Mouse (Mus musculus): ENCODE data around the gene Cuedc2.
A peak's percentile ranks its signal among the peaks of the same experiment; 100 is the strongest.

Gene Cuedc2

GRCm38 (mm10) chr19:46338331-46338936, at the start of gene Cuedc2:
TSS of gene Cuedc2 (minus strand) at chr19:46338702.
- DNase-seq: peak; percentile 94

GRCm38 (mm10) chr19:46382275-46382674, 43.8 kb upstream of the Cuedc2 start:
- no peak for DNase-seq

- DNase-seq: no peak
These were observed 37.4 kb upstream of the Cuedc2 start for GRCm38 (mm10) chr19:46375891-46376290.

GRCm38 (mm10) chr19:46375489-46375888, 37.0 kb upstream of the Cuedc2 start:
- peak; percentile 16 for DNase-seq

- DNase-seq: no peak
These were observed 36.1 kb upstream of the Cuedc2 start for GRCm38 (mm10) chr19:46374477-46375088.

GRCm38 (mm10) chr19:46369204-46369603, 30.7 kb upstream of the Cuedc2 start:
- peak; percentile 59 for DNase-seq

- DNase-seq: no peak
These were observed 29.5 kb upstream of the Cuedc2 start for GRCm38 (mm10) chr19:46367798-46368590.

GRCm38 (mm10) chr19:46363294-46364009, 24.9 kb upstream of the Cuedc2 start:
- DNase-seq: no peak

- no peak for DNase-seq
These were observed 23.6 kb upstream of the Cuedc2 start for GRCm38 (mm10) chr19:46362104-46362503.

- DNase-seq: no peak
These were observed 19.9 kb upstream of the Cuedc2 start for GRCm38 (mm10) chr19:46358381-46358780.

GRCm38 (mm10) chr19:46357344-46358280, 19.1 kb upstream of the Cuedc2 start:
- no peak for DNase-seq

- DNase-seq: peak; percentile 91
These were observed 18.2 kb upstream of the Cuedc2 start for GRCm38 (mm10) chr19:46356701-46357138.

GRCm38 (mm10) chr19:46350168-46350932, 11.8 kb upstream of the Cuedc2 start, which contains the start of gene 2310034G01Rik:
TSS of gene 2310034G01Rik (minus strand) at chr19:46350302.
- no peak for DNase-seq

- no peak for DNase-seq
These were observed 11.0 kb upstream of the Cuedc2 start for GRCm38 (mm10) chr19:46349550-46349949.

- peak; percentile 88 for DNase-seq
These were observed 10.4 kb upstream of the Cuedc2 start for GRCm38 (mm10) chr19:46348761-46349458.

GRCm38 (mm10) chr19:46347936-46348668, 9.6 kb upstream of the Cuedc2 start:
- no peak for DNase-seq

GRCm38 (mm10) chr19:46347146-46347545, 8.6 kb upstream of the Cuedc2 start:
- DNase-seq: no peak

GRCm38 (mm10) chr19:46344710-46345419, 6.4 kb upstream of the Cuedc2 start:
- DNase-seq: no peak
